Mouse (Mus musculus) stomach, postnatal 0 days (tissue): ENCODE results near the gene 2310057J18Rik.
A peak's percentile ranks its signal among the peaks of the same experiment; 100 is the strongest.

Source experiments
- CTCF ChIP-seq: IDR thresholded peaks from 2 replicates; pipeline ENCODE4 v1.5.1; 2016; ENCODE audit warnings: antibody characterized with exemption, low read depth, mild to moderate bottlenecking, moderate library complexity
- EP300 ChIP-seq: optimal IDR thresholded peaks from 2 replicates; pipeline ENCODE3; 2016; ENCODE audit warnings: antibody characterized with exemption

DNA sequence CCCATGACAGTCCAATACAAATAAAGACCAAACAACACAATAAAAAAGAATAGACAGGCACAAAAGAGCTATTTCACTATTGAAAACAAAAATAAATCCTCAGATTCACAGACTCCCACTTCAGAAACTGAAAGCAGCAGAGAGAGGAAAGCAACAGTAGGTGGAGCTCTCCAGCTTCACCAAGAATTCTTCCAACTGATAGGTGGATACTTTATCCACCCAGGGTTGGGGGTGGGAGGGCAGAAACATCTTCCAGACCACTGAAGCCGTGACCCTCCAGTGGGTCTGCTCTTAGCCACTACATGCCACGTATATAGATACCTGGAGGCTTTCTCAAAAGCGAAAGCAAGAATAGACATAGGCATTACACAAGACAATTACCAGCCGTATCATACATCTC lies 31.6 kb downstream of the 2310057J18Rik start:
- TF ChIP-seq CTCF (peak; percentile 38), EP300 (no peak)
